In the genomic region with DNA sequence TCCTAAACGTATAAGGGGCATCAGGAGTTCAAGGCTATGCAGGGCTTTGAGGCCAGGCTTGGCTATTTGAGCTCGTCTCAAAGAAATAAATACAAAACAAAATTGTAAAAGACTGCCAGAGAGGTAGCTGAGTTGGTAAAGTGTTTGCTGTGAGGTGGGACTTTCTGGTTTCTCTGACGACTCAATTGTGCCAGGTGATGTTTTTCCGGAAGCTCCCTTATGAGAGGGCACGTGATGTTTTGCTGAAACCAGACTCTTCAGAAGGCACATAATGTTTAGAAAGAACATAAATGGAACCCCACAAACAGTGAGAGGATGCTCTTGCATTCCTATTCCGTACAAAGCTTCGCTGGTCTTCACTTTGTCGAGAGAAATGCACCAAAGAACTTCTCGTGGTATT, we compare ENCODE assay signal across 18 mouse cellular contexts. TPM values are rescaled to one million over a fixed set of nuclear protein-coding genes. Genes with fewer than 3 reads are reported as not detected.
"Had no signal": no experiment of that assay in that cellular context is flagged by ENCODE, and none has a peak within 500 bp of the region (broad histone marks: within the 10 kb centered on the region; RNA-seq: fewer than 3 reads in every experiment).

No protein-coding gene starts in this region.

- H3K27ac ChIP-seq: neural tube, embryonic 13.5 days; neural tube, embryonic 15.5 days; stomach, embryonic 15.5 days; stomach, postnatal 0 days had no signal

- H3K27me3 ChIP-seq: neural tube, embryonic 13.5 days; neural tube, embryonic 15.5 days; stomach, embryonic 15.5 days had no signal

- DNase-seq: retina, postnatal 1 day; right cerebral cortex, adult 18-20 months; right cerebral cortex, postnatal 14 days; right cerebral cortex, postnatal 25 days; right cerebral cortex, postnatal 4 days; spleen, adult 18-20 months; thymus, adult 18-20 months; thymus, adult 2 months; thymus, postnatal 14 days; thymus, postnatal 25 days; thymus, postnatal 36 days; thymus, postnatal 4 days had no signal

- H3K4me3 ChIP-seq: neural tube, embryonic 13.5 days; neural tube, embryonic 15.5 days; stomach, embryonic 15.5 days had no signal

RNA-seq across cellular contexts. Expression of a gene that starts 2.5 kb away (rescaled TPM):
- polyA plus RNA-seq: spleen, adult 2 months; testis, adult 2 months; thymus, adult 2 months had no signal
